Mouse (Mus musculus): ENCODE results near the gene Duoxa2. TPM values are rescaled to one million over a fixed set of nuclear protein-coding genes. Genes with fewer than 3 reads are reported as not detected.

The Duoxa2 gene
- polyA plus RNA-seq (2015; fragmentation: Nextera tagmentation; extraction: Ambion mirVana) = 0.11 TPM in 1 of 2 replicates, not detected in the other

GRCm38 (mm10) chr2:122298596-122299490 is at the start of gene Duoxa2:
TSS of gene Duoxa2 (plus strand) at chr2:122298900.

GRCm38 (mm10) chr2:122298096-122298499 is 602 bp upstream of the Duoxa2 start, which contains the start of gene Duox2:
TSS of gene Duox2 (minus strand) at chr2:122298449.

GRCm38 (mm10) chr2:122313536-122313935 is 14.8 kb downstream of the Duoxa2 start, which contains the start of gene Duoxa1:
TSS of gene Duoxa1 (minus strand) at chr2:122313730.

GRCm38 (mm10) chr2:122315372-122315771 is 16.7 kb downstream of the Duoxa2 start, which contains the start of gene Duox1:
TSS of gene Duox1 (plus strand) at chr2:122315672.

Other genes with a start within 250 kb of the Duoxa2 start
- gene Spg11, start 180.5 kb upstream of the Duoxa2 start, polyA plus RNA-seq (2015; fragmentation: Nextera tagmentation; extraction: Ambion mirVana) = 3.0 and 3.1 TPM in 2 replicates
- 403 and 586 TPM in 2 replicates for gene B2m, start 151.2 kb upstream of the Duoxa2 start, polyA plus RNA-seq (2015; fragmentation: Nextera tagmentation; extraction: Ambion mirVana)
- not detected in 2 replicates for gene Trim69, start 138.2 kb upstream of the Duoxa2 start, polyA plus RNA-seq (2015; fragmentation: Nextera tagmentation; extraction: Ambion mirVana)
- 0.05 TPM in 1 of 2 replicates, not detected in the other for gene Patl2, start 112.7 kb upstream of the Duoxa2 start, polyA plus RNA-seq (2015; fragmentation: Nextera tagmentation; extraction: Ambion mirVana)
- gene Terb2, start 112.6 kb upstream of the Duoxa2 start, polyA plus RNA-seq (2015; fragmentation: Nextera tagmentation; extraction: Ambion mirVana) = not detected in 2 replicates
- 13.8 and 13.9 TPM in 2 replicates for gene Sord, start 64.2 kb upstream of the Duoxa2 start, polyA plus RNA-seq (2015; fragmentation: Nextera tagmentation; extraction: Ambion mirVana)
- gene Duox2, start 451 bp upstream of the Duoxa2 start, polyA plus RNA-seq (2015; fragmentation: Nextera tagmentation; extraction: Ambion mirVana) = 0.06 and 0.15 TPM in 2 replicates
- gene Duoxa1, start 14.8 kb downstream of the Duoxa2 start, polyA plus RNA-seq (2015; fragmentation: Nextera tagmentation; extraction: Ambion mirVana) = 1.1 and 1.6 TPM in 2 replicates
- 0.05 and 0.08 TPM in 2 replicates for gene Duox1, start 16.8 kb downstream of the Duoxa2 start, polyA plus RNA-seq (2015; fragmentation: Nextera tagmentation; extraction: Ambion mirVana)
- 1.2 and 1.6 TPM in 2 replicates for gene Shf, start 70.3 kb downstream of the Duoxa2 start, polyA plus RNA-seq (2015; fragmentation: Nextera tagmentation; extraction: Ambion mirVana)
- 3.1 and 3.6 TPM in 2 replicates for gene Slc28a2, start 127.6 kb downstream of the Duoxa2 start, polyA plus RNA-seq (2015; fragmentation: Nextera tagmentation; extraction: Ambion mirVana)
- not detected in 2 replicates for gene Gm14085, start 186.0 kb downstream of the Duoxa2 start, polyA plus RNA-seq (2015; fragmentation: Nextera tagmentation; extraction: Ambion mirVana)

Measured in skeletal muscle tissue, postnatal 0 days (tissue).